Mouse (Mus musculus) liver, embryonic 14.5 days (tissue): ENCODE data around the gene Mau2.

Experiments
- CTCF ChIP-seq: IDR thresholded peaks from 2 replicates; pipeline ENCODE4 v1.5.1; 2016; ENCODE audit warnings: antibody characterized with exemption, low read depth, control low read depth
- EP300 ChIP-seq: IDR thresholded peaks from 2 replicates; pipeline ENCODE4 v1.6.1; 2016; ENCODE audit warnings: antibody characterized with exemption, low read depth

DNA sequence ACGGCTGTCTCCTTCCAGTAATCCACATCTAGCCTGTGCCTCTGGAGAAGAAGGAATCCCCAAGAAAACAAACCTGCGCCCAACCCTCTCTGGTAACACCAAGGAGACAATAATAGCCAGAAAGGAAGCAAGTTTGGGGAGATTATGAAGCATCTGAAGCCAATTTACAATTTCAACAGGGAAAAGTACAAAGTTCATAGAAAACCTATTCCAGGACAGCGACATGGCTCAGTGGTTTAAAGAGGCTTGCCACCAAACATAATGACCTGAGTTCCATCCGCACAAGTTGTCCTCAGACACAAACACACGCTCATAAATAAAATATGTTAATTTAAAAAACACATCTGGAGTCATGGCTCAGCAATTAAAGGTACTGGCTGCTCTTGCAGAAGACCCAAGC is 67.7 kb downstream of the Mau2 start:
- TF ChIP-seq EP300: no peak
- TF ChIP-seq CTCF: no peak
